Mouse (Mus musculus): ENCODE measurements at regions not wholly inside any gene's neighbourhood (a gene's known extent, or its start where the extent isn't known, plus 50 kb on each side); places are given as distances from the start of the nearest gene placed in this dataset.
A peak's percentile ranks its signal among the peaks of the same experiment; 100 is the strongest.

GRCm38 (mm10) chr3:20661883-20662282, 294.9 kb upstream of the Agtr1b start:
- peak; percentile 75 for DNase-seq (ENCODE audit: low read depth)
- TF ChIP-seq POLR2A (IDR thresholded peaks at IDR 0.05; ENCODE audit: borderline replicate concordance, extremely low read depth, insufficient read depth, insufficient read length, poor library complexity, severe bottlenecking) (no peak), CTCF (IDR thresholded peaks at IDR 0.05; ENCODE audit: borderline replicate concordance, extremely low read depth, insufficient read depth, insufficient read length) (no peak)

DNA sequence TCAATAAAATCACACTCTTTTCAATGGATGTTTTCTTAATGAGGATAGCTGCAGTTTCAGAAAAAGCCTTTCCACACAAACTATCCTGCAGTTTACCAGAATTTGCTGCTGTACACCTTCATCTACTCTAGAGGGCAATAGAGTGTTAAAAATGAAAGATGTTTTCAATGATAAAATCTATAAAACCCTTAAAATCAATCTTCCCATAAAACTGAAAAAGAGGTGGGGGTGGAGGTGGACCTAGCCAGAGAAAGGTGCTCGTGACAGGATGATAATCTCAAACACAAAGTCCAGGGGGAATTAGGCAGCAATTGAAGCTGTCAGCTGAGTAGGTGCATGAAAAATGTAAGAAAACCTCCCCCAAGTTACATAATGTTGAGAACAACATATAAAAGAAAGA, 288.4 kb upstream of the Agtr1b start:
- peak; percentile 78 for DNase-seq (ENCODE audit: low read depth)
- no peak for TF ChIP-seq POLR2A (IDR thresholded peaks at IDR 0.05; ENCODE audit: borderline replicate concordance, extremely low read depth, insufficient read depth, insufficient read length, poor library complexity, severe bottlenecking)
- no peak for TF ChIP-seq CTCF (IDR thresholded peaks at IDR 0.05; ENCODE audit: borderline replicate concordance, extremely low read depth, insufficient read depth, insufficient read length)
